Mouse (Mus musculus) ovary, postnatal 10 days (tissue): ENCODE results near the gene Letm1.

Experiments used
- DNase-seq: peaks from one replicate; pipeline ENCODE4 v3.0.0; 2022; ENCODE audit warnings: low spot score

Gene Letm1

GRCm38 (mm10) chr5:33706350-33706629, 76.3 kb downstream of the Letm1 start:
- DNase-seq, result no peak

- no peak for DNase-seq
Measured at GRCm38 (mm10) chr5:33705612-33706349, 76.8 kb downstream of the Letm1 start.

- DNase-seq, result no peak
Measured at GRCm38 (mm10) chr5:33704945-33705611, 77.5 kb downstream of the Letm1 start.

- DNase-seq, result no peak
Measured at GRCm38 (mm10) chr5:33703999-33704398, 78.6 kb downstream of the Letm1 start.

- no peak for DNase-seq
Measured at GRCm38 (mm10) chr5:33701832-33702231, 80.8 kb downstream of the Letm1 start.

GRCm38 (mm10) chr5:33700010-33700409, 82.6 kb downstream of the Letm1 start:
- DNase-seq, result no peak

- DNase-seq, result no peak
Measured at GRCm38 (mm10) chr5:33698669-33699068, 83.9 kb downstream of the Letm1 start.

GRCm38 (mm10) chr5:33697947-33698512, 84.6 kb downstream of the Letm1 start:
- DNase-seq, result no peak

GRCm38 (mm10) chr5:33697534-33697933, 85.1 kb downstream of the Letm1 start:
- DNase-seq, result no peak

GRCm38 (mm10) chr5:33696430-33696829, 86.2 kb downstream of the Letm1 start:
- no peak for DNase-seq

- DNase-seq, result no peak
Measured at GRCm38 (mm10) chr5:33695718-33696121, 86.9 kb downstream of the Letm1 start.

- DNase-seq, result peak; percentile 40
Measured at GRCm38 (mm10) chr5:33694848-33695717, 87.5 kb downstream of the Letm1 start.

- DNase-seq, result no peak
Measured at GRCm38 (mm10) chr5:33694461-33694847, 88.2 kb downstream of the Letm1 start.

GRCm38 (mm10) chr5:33692393-33692792, 90.2 kb downstream of the Letm1 start:
- DNase-seq, result no peak

GRCm38 (mm10) chr5:33689852-33690645, 92.6 kb downstream of the Letm1 start:
- DNase-seq, result no peak
